Mouse (Mus musculus) gastrocnemius, adult 2 months (tissue): Measurements from ENCODE around the gene Ly6g6e. TPM values are rescaled to one million over a fixed set of nuclear protein-coding genes. Genes with fewer than 3 reads are reported as not detected.
"Not testable (repeated sequence)": the region's sequence is repeated elsewhere in the genome, so short reads cannot be mapped to it uniquely, and the experiment has no call there.

Experiments
- DNase-seq: peaks from one replicate; pipeline ENCODE4 v3.0.0; 2022
- H3K27ac ChIP-seq: fragments of 200-600 bp; 2 replicates; pipeline ENCODE4 v1.8.1; 2022; ENCODE audit warnings: mild to moderate bottlenecking
- H3K4me3 ChIP-seq: fragments of 200-600 bp; 2 replicates; pipeline ENCODE4 v1.8.1; 2022; ENCODE audit warnings: mild to moderate bottlenecking, moderate library complexity
- CTCF ChIP-seq: fragments of 200-600 bp; IDR thresholded peaks from 2 replicates; pipeline ENCODE4 v1.8.1; 2022; ENCODE audit warnings: antibody characterized with exemption, mild to moderate bottlenecking, moderate library complexity
- intact Hi-C: fragments of 180-260 bp; cut with DNase I; formaldehyde crosslinking; loops from one replicate; pipeline ENCODE4 v1.15.1; 2025
- long read RNA-seq, 2 experiments: library from polyadenylated mRNA; stranded (forward); transcript quantifications; one replicate each; pipeline ENCODE4 v2.0.0; 2021
- total RNA-seq, 2 experiments: library from RNA; stranded (reverse); gene quantifications; 2 replicates each; pipeline ENCODE4 v1.2.3; 2021

The Ly6g6e gene
- not detected for total RNA-seq
- long read RNA-seq, experiment 1: 0 reads
- long read RNA-seq, experiment 2: 0 reads

GRCm38 (mm10) chr17:35076507-35077176 lies at the start of gene Ly6g6e:
Ly6g6e (plus strand) TSS chr17:35076902.
- intact Hi-C loops: no loop called here
- no peak for TF ChIP-seq CTCF
- peak within 1 kb of the TSS; percentile 75 for H3K27ac ChIP-seq
- no peak for DNase-seq
- peak within 1 kb of the TSS; percentile 70 for H3K4me3 ChIP-seq

- peak; percentile 68 for DNase-seq
- TF ChIP-seq CTCF: no peak
- Histone ChIP-seq H3K27ac (no peak within 1 kb of the TSS), H3K4me3 (no peak within 1 kb of the TSS)
- intact Hi-C loops: loop anchor here (10.0 kb wide), 1 partner anchor 207 kb away; the partner anchor contains the start of genes Atp6v1g2 and Nfkbil1
Measured at GRCm38 (mm10) chr17:35027277-35028068, 49.2 kb upstream of the Ly6g6e start, which contains the start of gene Sapcd1. Sapcd1 (minus strand) TSS chr17:35028016.

- Histone ChIP-seq H3K27ac (no peak overlapping the region), H3K4me3 (no peak overlapping the region)
- no peak for TF ChIP-seq CTCF
- intact Hi-C loops: loop anchor here (10.0 kb wide), 1 partner anchor 206 kb away; the partner anchor contains the start of genes Atp6v1g2 and Nfkbil1
- DNase-seq: no peak
Measured at GRCm38 (mm10) chr17:35028315-35028714, 48.4 kb upstream of the Ly6g6e start.

- peak; percentile 49 for TF ChIP-seq CTCF
- intact Hi-C loops: loop anchor here (10.0 kb wide), 1 partner anchor 205 kb away; the partner anchor contains the start of genes Atp6v1g2 and Nfkbil1
- no peak overlapping the region for H3K27ac ChIP-seq
- DNase-seq: peak; percentile 19
- H3K4me3 ChIP-seq: no peak overlapping the region
Measured at GRCm38 (mm10) chr17:35029691-35030532, 46.8 kb upstream of the Ly6g6e start.

GRCm38 (mm10) chr17:35031272-35031671 lies 45.4 kb upstream of the Ly6g6e start:
- DNase-seq: peak; percentile 15
- TF ChIP-seq CTCF: no peak
- H3K4me3 ChIP-seq: no peak overlapping the region
- intact Hi-C loops: no loop called here
- H3K27ac ChIP-seq: no peak overlapping the region

- peak; percentile 15 for DNase-seq
- H3K27ac ChIP-seq: no peak overlapping the region
- no peak for TF ChIP-seq CTCF
- intact Hi-C loops: no loop called here
- no peak overlapping the region for H3K4me3 ChIP-seq
Measured at GRCm38 (mm10) chr17:35031880-35032279, 44.8 kb upstream of the Ly6g6e start.

GRCm38 (mm10) chr17:35032323-35032870 lies 44.3 kb upstream of the Ly6g6e start:
- intact Hi-C loops: no loop called here
- TF ChIP-seq CTCF: no peak
- H3K4me3 ChIP-seq: no peak overlapping the region
- no peak for DNase-seq
- no peak overlapping the region for H3K27ac ChIP-seq

- intact Hi-C loops, DNase-seq, H3K27ac ChIP-seq, H3K4me3 ChIP-seq: not testable (repeated sequence)
Measured at GRCm38 (mm10) chr17:35033703-35034102, 43.0 kb upstream of the Ly6g6e start.

GRCm38 (mm10) chr17:35034896-35035295 lies 41.8 kb upstream of the Ly6g6e start:
- no peak for TF ChIP-seq CTCF
- Histone ChIP-seq H3K4me3 (no peak overlapping the region), H3K27ac (no peak overlapping the region)
- intact Hi-C loops: no loop called here
- no peak for DNase-seq

- TF ChIP-seq CTCF: no peak
- H3K27ac ChIP-seq: no peak overlapping the region
Measured at GRCm38 (mm10) chr17:35039121-35039873, 37.4 kb upstream of the Ly6g6e start.

GRCm38 (mm10) chr17:35043794-35044193 lies 32.9 kb upstream of the Ly6g6e start:
- intact Hi-C loops: no loop called here
- no peak for TF ChIP-seq CTCF
- Histone ChIP-seq H3K4me3 (no peak overlapping the region), H3K27ac (no peak overlapping the region)
- DNase-seq: no peak

More at GRCm38 (mm10) chr17:35039121-35039873, 37.4 kb upstream of the Ly6g6e start:
- no peak overlapping the region for H3K4me3 ChIP-seq
- intact Hi-C loops: no loop called here
- DNase-seq: no peak
